Mouse (Mus musculus): ENCODE measurements at regions not wholly inside any gene's neighbourhood (a gene's known extent, or its start where the extent isn't known, plus 50 kb on each side); places are given as distances from the start of the nearest gene placed in this dataset.

- TF ChIP-seq CTCF (IDR thresholded peaks at IDR 0.05; ENCODE audit: low read depth) (no peak), EP300 (IDR thresholded peaks at IDR 0.05; ENCODE audit: low read depth) (no peak)
These were observed 266.5 kb upstream of the Tbl1xr1 start for GRCm38 (mm10) chr3:21809769-21810470.

Measured in liver, embryonic 14.5 days (tissue).